Mouse (Mus musculus): ENCODE data around the gene Nckap1. TPM values are rescaled to one million over a fixed set of nuclear protein-coding genes. Genes with fewer than 3 reads are reported as not detected.

Nckap1 gene
- polyA plus RNA-seq, 1 experiment from 2014 or later, result 119 TPM

DNA sequence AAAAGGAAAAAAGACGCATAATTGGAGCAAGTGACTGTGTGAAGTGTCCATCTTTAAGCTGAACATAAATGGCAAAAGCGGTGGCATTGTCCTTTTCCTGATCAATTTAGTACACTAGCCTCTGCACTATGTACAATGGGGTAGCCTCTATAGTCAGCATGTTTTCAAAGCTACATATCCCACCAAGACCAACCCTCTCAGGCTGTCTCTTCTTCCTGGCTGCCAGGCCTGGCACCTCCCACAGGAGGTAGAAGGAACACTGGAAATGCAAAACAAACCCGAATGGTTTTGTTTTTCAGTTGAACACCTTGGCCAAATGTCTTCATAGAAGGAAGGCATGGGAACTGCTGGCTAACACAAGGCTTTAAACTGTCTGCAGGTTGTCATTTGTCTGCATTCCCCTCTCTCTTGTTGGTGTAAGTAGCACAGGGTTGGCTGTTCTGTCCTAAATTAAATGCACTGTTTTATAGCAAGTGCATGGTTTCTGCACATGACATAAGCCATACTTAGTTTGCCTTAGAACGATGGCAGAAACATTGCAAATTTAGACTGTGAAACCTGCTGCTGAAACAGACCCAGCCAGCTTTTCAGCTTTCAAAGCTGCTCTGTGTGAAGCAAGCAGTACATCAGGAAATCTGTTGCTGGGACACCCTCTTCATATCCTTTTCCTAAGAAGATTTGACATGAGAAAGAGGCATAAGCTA is 13.2 kb upstream of the Nckap1 start:
- Histone ChIP-seq H3K36me3 (no peaks in the 10 kb centered on the region), H3K27me3 (replicated peaks) (no peaks in the 10 kb centered on the region), H3K9ac (no peak overlapping the region), H3K4me3 (no peak overlapping the region), H3K27ac (no peak overlapping the region), H3K4me2 (replicated peaks) (no peak overlapping the region), H3K4me1 (no peaks in the 10 kb centered on the region), H3K9me3 (no peaks in the 10 kb centered on the region)
- ATAC-seq (ENCODE audit: low FRiP score, low read depth), result no peak
- WGBS, result 79% methylated on average over 4 of the region's 4 CpGs

DNA sequence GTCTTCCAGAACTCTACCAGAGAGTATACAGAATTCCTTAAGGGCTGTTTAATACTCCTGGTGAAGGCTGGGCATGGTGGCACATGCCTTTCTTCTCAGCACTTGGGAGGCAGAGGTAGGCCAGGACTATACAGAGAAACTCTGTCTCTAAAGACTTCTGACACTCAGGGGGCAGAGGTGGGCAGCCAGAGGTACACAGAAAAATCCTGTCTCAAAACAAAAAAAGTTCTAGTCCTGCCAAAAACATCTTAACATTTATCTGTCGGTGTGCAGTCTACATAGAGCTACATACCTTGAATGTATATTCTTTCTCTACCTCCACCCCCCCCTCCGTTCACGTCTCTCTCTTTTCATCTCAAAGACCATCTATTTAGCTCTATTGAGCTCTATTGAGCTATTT is 1.2 kb upstream of the Nckap1 start:
- H3K27me3 ChIP-seq (replicated peaks), result no peaks in the 10 kb centered on the region
- no peak overlapping the region for H3K9ac ChIP-seq
- ATAC-seq (ENCODE audit: low FRiP score, low read depth), result no peak
- no peak overlapping the region for H3K27ac ChIP-seq
- peaks cover 13% of the 10 kb centered on the region for H3K4me1 ChIP-seq
- H3K4me2 ChIP-seq (replicated peaks), result no peak overlapping the region
- H3K4me3 ChIP-seq, result no peak overlapping the region
- H3K9me3 ChIP-seq, result no peaks in the 10 kb centered on the region
- 85% methylated on average over 3 of the region's 3 CpGs for WGBS
- H3K36me3 ChIP-seq, result no peaks in the 10 kb centered on the region

DNA sequence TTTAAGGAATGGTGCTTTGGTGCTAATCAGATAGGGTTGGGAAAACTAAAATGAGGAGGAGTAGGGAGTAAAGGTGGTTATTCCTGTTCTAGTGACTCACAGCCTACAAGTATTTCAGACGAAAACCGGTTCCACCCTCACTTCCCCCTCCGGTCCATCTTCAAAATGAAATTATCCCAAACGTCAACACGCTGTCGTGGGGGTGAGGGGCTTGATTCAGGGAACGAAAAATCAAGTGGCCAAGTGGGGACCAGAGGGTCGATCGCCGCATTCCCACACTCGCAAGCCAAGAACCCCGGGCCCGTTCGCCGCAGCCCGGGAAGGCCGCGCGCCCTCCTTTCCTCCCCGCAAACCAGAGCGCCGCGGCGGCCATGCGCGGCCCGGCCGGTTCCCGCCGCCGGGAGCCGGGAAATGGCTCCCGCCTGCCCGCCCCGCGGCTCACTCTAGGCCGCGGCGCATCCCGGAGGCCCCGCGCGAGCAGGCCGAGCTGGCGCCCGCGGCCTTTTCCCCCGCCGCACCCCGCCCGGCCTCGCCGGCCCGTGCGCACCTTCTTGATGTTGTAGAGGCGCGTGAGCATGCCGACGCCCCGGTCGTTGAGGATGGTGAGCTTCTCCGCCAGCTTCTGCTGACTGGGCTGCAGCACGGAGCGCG is 744 bp downstream of the Nckap1 start:
- Histone ChIP-seq H3K9ac (peak overlapping the region; percentile 98), H3K9me3 (no peaks in the 10 kb centered on the region), H3K27me3 (replicated peaks) (no peaks in the 10 kb centered on the region), H3K4me3 (peak overlapping the region; percentile 90), H3K4me1 (peaks cover 13% of the 10 kb centered on the region), H3K27ac (peak overlapping the region; percentile 94), H3K4me2 (replicated peaks) (peak overlapping the region; percentile 69), H3K36me3 (no peaks in the 10 kb centered on the region)
- peak; percentile 73 for ATAC-seq (ENCODE audit: low FRiP score, low read depth)
- under 1% methylated on average over 65 of the region's 65 CpGs for WGBS

DNA sequence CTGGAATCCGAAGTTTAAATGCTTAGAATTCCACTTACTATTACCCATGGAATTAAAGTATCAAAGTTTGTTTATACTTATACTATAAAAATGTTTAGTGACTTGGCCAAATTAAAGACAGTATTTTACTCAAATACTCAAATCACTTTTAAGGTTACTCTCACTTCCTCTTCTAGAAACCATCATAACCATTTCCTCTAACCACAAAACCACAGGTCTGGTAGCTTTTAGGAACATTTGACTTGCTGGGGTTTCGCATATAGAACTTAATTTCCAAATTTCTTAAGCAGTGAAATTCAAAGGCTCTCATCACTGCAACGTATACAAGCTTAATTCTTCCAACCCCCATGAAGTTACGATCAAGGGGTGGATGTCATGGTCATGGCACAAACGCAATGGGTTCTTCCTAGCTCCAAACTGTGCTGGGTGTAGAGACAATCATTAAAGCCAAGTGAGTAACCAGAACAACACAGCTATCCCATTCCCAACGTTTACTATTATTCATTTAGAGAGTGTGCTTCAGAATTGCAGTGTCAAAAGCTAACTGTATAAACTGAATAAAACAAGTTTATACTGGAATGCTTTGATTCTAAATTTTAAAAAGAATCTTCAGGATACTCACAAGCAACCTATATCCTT is 1.8 kb downstream of the Nckap1 start:
- H3K9ac ChIP-seq, result no peak overlapping the region
- no peaks in the 10 kb centered on the region for H3K27me3 ChIP-seq (replicated peaks)
- H3K27ac ChIP-seq, result no peak overlapping the region
- H3K4me1 ChIP-seq, result peaks cover 13% of the 10 kb centered on the region
- no peaks in the 10 kb centered on the region for H3K36me3 ChIP-seq
- no peak for ATAC-seq (ENCODE audit: low FRiP score, low read depth)
- WGBS, result 44% methylated on average over 6 of the region's 6 CpGs
- H3K4me2 ChIP-seq (replicated peaks), result peak overlapping the region; percentile 69
- H3K9me3 ChIP-seq, result no peaks in the 10 kb centered on the region
- peak overlapping the region; percentile 13; the same call in 1 of the 2 replicates for H3K4me3 ChIP-seq

DNA sequence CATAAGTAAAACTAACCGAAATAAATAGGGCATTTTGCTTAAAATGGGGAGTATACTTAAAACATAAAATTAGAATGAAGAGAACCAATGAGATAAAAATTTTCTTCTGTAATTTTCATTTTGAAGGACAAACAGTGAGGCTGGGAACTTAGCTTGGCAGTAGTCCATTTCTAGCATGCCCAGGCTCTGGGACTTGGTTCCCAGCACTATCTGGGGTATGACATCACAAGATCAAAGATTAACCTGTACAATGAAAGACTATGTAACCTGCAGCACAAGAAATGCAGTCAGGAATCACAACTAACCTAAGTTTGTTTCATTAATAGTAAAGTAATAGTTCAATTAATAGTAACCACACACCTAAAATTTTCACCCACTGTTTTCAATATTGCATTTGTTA is 3.9 kb downstream of the Nckap1 start:
- ATAC-seq (ENCODE audit: low FRiP score, low read depth), result no peak
- Histone ChIP-seq H3K9ac (no peak overlapping the region), H3K27ac (no peak overlapping the region), H3K4me1 (peaks cover 13% of the 10 kb centered on the region), H3K9me3 (no peaks in the 10 kb centered on the region), H3K27me3 (replicated peaks) (no peaks in the 10 kb centered on the region), H3K36me3 (no peaks in the 10 kb centered on the region), H3K4me3 (no peak overlapping the region), H3K4me2 (replicated peaks) (no peak overlapping the region)
- 93% methylated on average over 1 of the region's 1 CpGs for WGBS

DNA sequence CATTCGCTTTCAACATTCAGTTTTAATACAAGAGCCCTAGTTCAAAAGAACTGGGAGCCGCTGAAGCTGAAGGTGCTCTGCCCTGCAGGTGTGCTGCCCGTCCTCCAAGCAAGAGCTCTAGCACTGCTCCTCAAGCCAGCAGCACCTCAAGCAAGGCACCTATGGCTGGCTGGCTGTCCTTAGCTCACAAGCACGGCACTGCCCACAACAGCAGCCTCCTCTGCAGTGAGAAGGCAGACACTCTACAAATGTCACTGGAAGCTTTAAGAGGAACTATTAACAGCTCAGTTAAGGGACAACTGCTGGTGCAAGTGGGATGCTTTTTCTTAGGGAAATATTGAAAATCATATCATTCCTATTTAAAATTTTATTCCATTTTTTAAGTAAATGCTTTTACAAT is 10.5 kb downstream of the Nckap1 start:
- H3K4me3 ChIP-seq, result no peak overlapping the region
- H3K9me3 ChIP-seq, result no peaks in the 10 kb centered on the region
- H3K9ac ChIP-seq, result no peak overlapping the region
- no peak for ATAC-seq (ENCODE audit: low FRiP score, low read depth)
- no peaks in the 10 kb centered on the region for H3K4me1 ChIP-seq
- H3K36me3 ChIP-seq, result no peaks in the 10 kb centered on the region
- H3K4me2 ChIP-seq (replicated peaks), result no peak overlapping the region
- no peak overlapping the region for H3K27ac ChIP-seq
- no peaks in the 10 kb centered on the region for H3K27me3 ChIP-seq (replicated peaks)
- WGBS, result 79% methylated on average over 4 of the region's 4 CpGs

DNA sequence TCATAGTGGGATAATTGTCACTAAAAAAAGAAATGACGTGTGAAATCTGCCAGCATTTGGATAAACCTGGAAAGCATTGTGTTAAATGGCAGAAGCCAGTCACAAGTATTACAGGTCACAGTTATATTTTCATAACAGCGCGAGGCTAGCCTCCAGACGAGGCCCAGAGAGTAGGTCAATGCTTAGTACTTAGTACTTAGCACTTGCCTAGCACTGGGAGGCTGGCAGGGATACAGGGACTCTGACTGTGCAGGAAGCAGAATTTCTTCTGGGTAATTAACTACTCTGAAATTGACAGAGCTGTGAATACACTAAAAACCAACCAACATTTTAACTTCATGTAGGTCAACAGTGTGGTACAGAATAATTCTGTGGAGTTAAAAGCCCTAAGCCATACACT is 13.8 kb downstream of the Nckap1 start:
- Histone ChIP-seq H3K27ac (no peak overlapping the region), H3K4me1 (no peaks in the 10 kb centered on the region), H3K9me3 (no peaks in the 10 kb centered on the region), H3K36me3 (no peaks in the 10 kb centered on the region), H3K9ac (no peak overlapping the region), H3K4me3 (no peak overlapping the region), H3K4me2 (replicated peaks) (no peak overlapping the region), H3K27me3 (replicated peaks) (no peaks in the 10 kb centered on the region)
- no peak for ATAC-seq (ENCODE audit: low FRiP score, low read depth)
- WGBS, result 89% methylated on average over 4 of the region's 4 CpGs

DNA sequence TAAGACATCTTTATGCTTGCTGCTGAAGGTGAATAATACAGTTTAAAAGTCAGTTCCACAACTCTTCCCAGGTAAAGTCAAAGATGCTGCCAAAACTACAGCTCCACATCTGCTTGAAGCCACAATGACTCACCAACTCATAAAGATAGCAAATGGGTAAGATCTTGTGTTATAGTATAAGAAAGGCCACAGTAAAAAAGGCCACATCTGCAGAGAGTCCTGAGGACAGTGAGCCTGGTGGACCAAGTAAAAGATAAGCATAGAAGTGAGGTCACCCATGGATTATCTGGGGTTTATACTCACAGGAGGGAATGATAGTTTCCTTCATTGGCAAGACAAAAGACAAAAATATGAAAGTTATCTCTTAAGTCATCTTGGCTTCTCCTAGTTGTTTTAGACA is 18.9 kb downstream of the Nckap1 start:
- H3K27ac ChIP-seq, result no peak overlapping the region
- H3K4me3 ChIP-seq, result no peak overlapping the region
- no peak for ATAC-seq (ENCODE audit: low FRiP score, low read depth)
- peaks cover 9% of the 10 kb centered on the region for H3K36me3 ChIP-seq
- no peaks in the 10 kb centered on the region for H3K4me1 ChIP-seq
- no peaks in the 10 kb centered on the region for H3K9me3 ChIP-seq
- H3K4me2 ChIP-seq (replicated peaks), result no peak overlapping the region
- H3K9ac ChIP-seq, result no peak overlapping the region
- H3K27me3 ChIP-seq (replicated peaks), result no peaks in the 10 kb centered on the region

DNA sequence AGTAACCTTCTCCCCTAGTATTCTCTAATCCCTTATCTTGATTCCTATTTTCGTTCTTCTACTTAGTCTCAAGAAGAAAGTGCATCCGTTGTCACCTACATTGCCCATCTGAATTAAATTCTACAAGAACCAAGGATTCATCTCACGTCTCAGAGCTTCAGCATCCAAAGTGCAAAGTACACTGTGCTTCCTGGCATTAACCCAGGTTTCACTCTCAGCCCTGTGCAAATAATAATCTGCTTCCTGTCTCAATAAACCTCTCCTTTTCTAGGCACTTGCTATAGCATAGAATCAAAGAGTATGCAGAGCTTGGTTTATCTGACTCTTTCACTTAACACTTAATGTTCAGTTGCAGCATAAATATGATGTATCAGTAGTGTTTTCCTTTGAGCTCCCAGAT is 19.7 kb downstream of the Nckap1 start:
- Histone ChIP-seq H3K36me3 (peaks cover 9% of the 10 kb centered on the region), H3K4me3 (no peak overlapping the region), H3K9me3 (no peaks in the 10 kb centered on the region), H3K27me3 (replicated peaks) (no peaks in the 10 kb centered on the region), H3K9ac (no peak overlapping the region), H3K4me1 (no peaks in the 10 kb centered on the region), H3K4me2 (replicated peaks) (no peak overlapping the region), H3K27ac (no peak overlapping the region)
- WGBS, result 87% methylated on average over 3 of the region's 3 CpGs
- no peak for ATAC-seq (ENCODE audit: low FRiP score, low read depth)

DNA sequence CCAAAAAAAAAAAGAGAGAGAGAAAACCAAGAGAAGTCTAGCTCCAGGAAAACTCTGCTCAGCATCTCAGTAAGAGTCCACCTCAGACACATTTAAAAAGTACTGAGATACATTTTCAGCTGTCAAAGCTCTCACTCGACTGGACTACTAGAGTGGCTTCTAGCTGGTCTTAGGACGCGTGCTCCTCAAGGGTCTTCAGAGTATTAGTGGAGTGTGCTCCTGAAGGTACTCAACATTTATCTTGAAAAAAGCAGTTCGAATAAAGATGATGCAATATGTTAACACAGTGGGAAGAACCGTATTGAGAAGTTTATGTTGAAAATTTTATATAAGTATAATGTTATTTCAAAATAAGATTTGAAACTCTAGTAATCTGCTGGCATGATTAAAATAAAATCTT is 20.4 kb downstream of the Nckap1 start:
- Histone ChIP-seq H3K9ac (no peak overlapping the region), H3K4me2 (replicated peaks) (no peak overlapping the region), H3K27ac (no peak overlapping the region), H3K4me3 (no peak overlapping the region), H3K9me3 (no peaks in the 10 kb centered on the region), H3K36me3 (peaks cover 9% of the 10 kb centered on the region), H3K27me3 (replicated peaks) (no peaks in the 10 kb centered on the region), H3K4me1 (no peaks in the 10 kb centered on the region)
- ATAC-seq (ENCODE audit: low FRiP score, low read depth), result no peak
- WGBS, result 94% methylated on average over 5 of the region's 5 CpGs

DNA sequence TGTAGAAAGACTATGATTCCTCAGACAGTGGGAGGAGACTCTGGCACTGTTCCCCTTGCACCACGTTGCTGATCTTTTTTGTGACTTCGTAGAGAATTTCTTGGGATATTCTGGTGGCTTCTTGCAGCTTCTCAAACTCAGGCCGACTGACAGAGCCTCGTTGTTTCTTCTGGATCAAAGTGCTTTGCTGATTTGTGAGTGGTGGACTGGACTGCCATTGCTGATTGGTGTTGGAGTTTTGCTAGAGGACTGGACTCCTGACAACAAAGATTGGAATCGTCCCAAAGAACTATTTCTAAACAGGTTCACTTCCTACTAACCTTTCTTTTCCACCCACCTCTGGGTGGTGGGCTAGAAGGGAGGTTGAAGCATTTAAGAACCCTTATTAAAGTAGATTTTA is 21.5 kb downstream of the Nckap1 start:
- Histone ChIP-seq H3K9me3 (no peaks in the 10 kb centered on the region), H3K36me3 (peaks cover 9% of the 10 kb centered on the region), H3K27ac (no peak overlapping the region), H3K9ac (no peak overlapping the region), H3K27me3 (replicated peaks) (no peaks in the 10 kb centered on the region), H3K4me1 (no peaks in the 10 kb centered on the region), H3K4me3 (no peak overlapping the region), H3K4me2 (replicated peaks) (no peak overlapping the region)
- 90% methylated on average over 5 of the region's 5 CpGs for WGBS
- no peak for ATAC-seq (ENCODE audit: low FRiP score, low read depth)

DNA sequence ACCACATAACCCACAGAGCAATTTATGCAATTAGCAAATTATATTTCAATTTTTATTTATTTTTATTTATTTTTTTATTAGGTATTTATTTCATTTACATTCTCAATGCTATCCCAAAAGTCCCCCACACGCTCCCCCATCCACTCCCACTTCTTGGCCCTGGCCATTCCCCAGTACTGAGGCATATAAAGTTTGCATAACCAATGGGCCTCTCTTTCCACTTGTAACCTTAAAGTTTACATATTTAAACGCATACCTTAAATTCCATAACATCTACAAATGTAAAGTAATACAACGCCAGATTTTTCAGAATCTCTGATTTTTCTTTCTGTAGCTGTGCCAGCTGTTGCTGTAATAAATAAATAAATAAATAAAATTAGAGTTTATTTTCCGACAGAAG is 26.7 kb downstream of the Nckap1 start:
- no peaks in the 10 kb centered on the region for H3K4me1 ChIP-seq
- no peak overlapping the region for H3K4me3 ChIP-seq
- no peak for ATAC-seq (ENCODE audit: low FRiP score, low read depth)
- 93% methylated on average over 4 of the region's 4 CpGs for WGBS
- no peak overlapping the region for H3K27ac ChIP-seq
- H3K4me2 ChIP-seq (replicated peaks), result no peak overlapping the region
- no peaks in the 10 kb centered on the region for H3K27me3 ChIP-seq (replicated peaks)
- H3K9me3 ChIP-seq, result no peaks in the 10 kb centered on the region
- H3K36me3 ChIP-seq, result peaks cover 42% of the 10 kb centered on the region
- no peak overlapping the region for H3K9ac ChIP-seq

DNA sequence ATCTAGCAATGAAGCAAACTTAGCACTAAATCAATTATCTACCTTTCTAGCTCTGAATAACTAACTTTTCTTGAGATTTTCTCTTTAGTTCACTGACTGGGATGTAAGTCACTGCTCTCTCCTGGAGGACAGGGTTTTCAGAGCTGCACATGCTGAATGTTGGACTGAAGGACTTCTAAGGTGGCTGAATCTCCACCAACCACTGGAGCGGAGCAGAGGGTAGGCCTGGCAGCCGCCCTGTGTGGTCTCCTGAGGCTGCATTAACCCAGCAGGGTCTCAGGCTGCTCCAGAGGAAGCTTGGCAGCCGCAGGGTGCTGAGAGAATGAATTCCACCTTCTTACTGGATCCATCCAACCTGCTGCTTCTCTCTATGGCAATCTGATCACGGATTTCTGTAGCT is 31.5 kb downstream of the Nckap1 start:
- Histone ChIP-seq H3K27me3 (replicated peaks) (no peaks in the 10 kb centered on the region), H3K36me3 (peaks cover 58% of the 10 kb centered on the region), H3K9ac (no peak overlapping the region), H3K4me2 (replicated peaks) (no peak overlapping the region), H3K4me3 (no peak overlapping the region), H3K9me3 (no peaks in the 10 kb centered on the region), H3K4me1 (no peaks in the 10 kb centered on the region), H3K27ac (no peak overlapping the region)
- 98% methylated on average over 4 of the region's 4 CpGs for WGBS
- ATAC-seq (ENCODE audit: low FRiP score, low read depth), result no peak
